Mouse (Mus musculus) thymus, postnatal 14 days (tissue): ENCODE data around the gene Lrrc75a.

Source experiments
- DNase-seq: peaks from one replicate; pipeline ENCODE4 v3.0.0; 2021

The Lrrc75a gene

GRCm38 (mm10) chr11:62587034-62587433 is 61.3 kb downstream of the Lrrc75a start:
- no peak for DNase-seq

DNA sequence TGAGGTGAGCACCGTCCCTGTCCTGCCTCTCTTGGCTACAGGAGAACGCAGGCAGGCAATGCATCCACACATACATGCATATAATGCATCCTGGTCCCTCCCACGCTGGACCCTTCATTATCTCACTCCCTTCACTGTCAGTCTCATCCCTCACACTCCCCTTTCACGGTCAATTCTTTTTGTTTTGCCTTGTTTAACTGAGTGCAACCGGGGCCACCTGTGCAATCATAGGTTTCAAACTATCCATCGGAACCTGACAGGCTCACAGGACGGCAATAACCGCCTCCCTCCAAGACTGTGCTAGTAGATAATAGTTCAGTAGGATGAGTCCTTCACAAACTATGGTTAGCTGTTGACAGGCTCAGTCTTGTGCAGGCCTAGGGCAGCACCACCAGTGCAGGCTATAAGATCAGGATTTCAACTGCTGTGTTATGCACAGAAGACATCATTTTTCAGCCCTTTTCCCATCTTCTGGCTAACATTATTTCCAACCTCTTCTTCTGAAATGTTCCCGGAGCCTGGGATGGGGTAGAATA is 63.6 kb downstream of the Lrrc75a start:
- DNase-seq, result no peak

GRCm38 (mm10) chr11:62583031-62583430 is 65.3 kb downstream of the Lrrc75a start:
- DNase-seq, result no peak

DNA sequence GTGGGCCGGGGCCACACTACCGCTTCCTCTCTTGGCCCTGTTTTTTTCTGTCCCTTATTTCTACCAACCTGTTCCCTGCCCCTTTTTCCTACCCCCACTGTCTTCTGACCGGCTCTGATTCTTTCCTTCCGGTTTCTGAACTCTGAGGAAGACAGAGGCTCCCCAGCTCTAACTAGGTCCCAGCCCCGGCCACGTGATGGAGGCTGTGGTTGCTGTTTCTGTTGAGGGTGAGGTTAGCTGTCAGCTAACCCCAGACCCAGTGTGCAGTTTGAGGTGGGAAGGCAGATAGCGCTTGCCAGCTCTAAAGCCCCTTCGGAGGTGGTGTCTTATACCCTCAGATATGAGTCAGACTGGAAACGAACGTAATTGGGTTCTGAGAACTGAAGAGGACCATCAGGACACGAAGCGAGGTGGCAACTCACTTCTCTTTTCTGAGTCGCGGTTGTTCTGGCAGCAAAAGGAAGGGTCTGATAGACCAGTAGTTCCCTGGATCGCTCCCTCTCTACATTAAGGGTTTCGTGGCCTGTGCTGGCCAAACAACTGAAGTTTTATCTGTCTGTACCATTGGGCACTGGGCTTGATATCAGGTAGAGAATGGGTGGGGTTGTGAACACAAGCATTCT is 71.7 kb downstream of the Lrrc75a start:
- peak; percentile 86 for DNase-seq

- DNase-seq, result peak; percentile 51
These were observed 72.5 kb downstream of the Lrrc75a start for GRCm38 (mm10) chr11:62575659-62576438.

GRCm38 (mm10) chr11:62575297-62575658 is 73.0 kb downstream of the Lrrc75a start:
- DNase-seq, result peak; percentile 90

DNA sequence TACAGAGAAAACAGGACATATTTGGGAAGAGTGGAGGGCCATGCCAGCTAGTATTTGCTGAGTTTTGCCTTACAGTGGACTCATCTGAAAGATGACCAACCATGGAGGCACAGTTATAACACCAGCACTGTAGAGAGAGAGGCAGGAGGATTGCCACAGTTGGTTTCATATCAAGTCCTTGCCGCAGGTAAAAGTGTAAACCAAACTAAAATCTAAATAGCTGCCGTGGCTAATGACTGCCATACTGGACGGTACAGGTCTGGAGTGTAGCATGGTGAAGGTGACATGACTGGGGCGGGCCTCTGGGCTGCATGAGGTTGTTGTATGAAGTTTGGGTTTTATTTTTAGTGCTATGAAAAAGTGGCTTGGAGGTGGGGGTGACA is 73.6 kb downstream of the Lrrc75a start:
- DNase-seq, result no peak

GRCm38 (mm10) chr11:62573959-62574702 is 74.2 kb downstream of the Lrrc75a start, which contains the start of gene Trpv2:
Gene Trpv2 (plus strand): TSS chr11:62574486.
- peak; percentile 90 for DNase-seq

DNA sequence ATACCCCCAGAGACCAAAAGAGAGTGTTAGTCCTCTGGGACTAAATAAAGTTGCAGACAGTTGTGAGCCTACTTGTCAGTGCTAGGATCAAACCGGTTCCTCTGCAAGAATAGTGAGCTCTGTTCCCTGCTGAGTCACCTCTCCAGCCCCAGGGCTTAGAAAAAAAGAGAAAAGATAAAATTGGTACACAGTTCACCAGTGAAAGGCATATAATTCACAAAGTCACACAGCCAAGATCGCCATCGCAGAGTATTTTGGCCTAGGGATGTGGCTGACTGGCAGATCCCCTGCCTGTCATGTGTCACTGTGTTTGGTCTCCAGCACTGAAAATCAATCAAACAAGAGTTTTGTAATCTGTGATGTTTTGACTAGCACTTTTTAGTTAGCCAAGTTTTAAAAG is 80.0 kb downstream of the Lrrc75a start:
- no peak for DNase-seq

DNA sequence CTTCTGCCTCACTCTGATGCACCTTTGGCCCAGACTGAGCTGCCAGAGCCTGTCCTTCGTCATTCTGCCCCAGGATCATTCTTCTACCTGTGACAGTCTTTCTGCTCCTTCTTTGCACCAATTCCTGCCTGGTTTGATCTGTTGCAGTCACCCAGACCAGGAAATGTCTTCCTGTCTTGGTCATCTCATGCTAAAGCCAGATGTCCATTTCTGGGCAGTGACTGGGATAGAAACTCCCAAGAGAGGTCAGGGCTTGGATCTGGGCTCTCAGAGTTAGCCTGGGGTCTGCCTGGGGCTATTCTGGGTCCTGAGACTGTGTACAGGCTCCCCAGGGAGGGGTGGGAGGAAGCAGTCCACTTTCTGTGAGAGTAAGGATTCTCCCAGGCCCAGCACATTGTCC is 82.1 kb downstream of the Lrrc75a start:
- DNase-seq, result no peak

DNA sequence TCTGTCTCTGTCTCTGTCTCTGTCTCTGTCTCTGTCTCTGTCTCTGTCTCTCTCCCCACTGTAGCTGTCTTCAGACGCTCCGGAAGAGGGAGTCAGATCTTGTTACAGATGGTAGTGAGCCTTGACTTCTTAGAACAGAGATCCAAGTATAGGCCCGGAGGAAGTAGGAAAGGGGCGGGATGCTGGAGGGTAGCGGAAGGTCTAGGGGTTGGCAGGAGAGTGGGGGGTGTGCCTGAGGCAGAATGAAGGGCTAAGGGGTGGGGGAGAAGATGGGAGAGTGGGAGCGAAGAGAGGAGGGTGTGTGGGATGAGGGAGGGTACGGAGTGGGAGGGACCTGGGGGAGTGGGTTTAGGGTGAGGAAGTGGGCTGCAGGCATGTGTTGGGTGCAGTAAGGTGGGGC is 82.6 kb downstream of the Lrrc75a start:
- no peak for DNase-seq

DNA sequence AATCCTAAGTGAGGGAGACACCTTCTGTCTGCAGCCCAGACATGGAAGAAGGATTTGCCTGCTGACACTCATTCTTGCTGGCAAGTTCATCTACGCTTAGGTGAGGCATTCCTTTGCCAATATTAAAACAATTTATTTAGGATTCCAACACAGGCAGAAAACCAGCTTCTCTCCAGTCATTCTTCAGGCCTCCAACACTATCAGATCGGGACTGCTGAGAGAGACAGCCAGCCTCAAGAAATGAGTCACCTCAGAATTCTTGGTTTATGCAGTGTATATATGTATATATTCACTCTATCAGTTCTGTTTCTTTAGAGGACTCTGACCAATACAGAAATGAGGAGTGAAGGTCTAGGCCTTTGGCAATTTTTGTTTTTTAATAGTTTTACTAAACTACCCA is 84.7 kb downstream of the Lrrc75a start:
- no peak for DNase-seq

DNA sequence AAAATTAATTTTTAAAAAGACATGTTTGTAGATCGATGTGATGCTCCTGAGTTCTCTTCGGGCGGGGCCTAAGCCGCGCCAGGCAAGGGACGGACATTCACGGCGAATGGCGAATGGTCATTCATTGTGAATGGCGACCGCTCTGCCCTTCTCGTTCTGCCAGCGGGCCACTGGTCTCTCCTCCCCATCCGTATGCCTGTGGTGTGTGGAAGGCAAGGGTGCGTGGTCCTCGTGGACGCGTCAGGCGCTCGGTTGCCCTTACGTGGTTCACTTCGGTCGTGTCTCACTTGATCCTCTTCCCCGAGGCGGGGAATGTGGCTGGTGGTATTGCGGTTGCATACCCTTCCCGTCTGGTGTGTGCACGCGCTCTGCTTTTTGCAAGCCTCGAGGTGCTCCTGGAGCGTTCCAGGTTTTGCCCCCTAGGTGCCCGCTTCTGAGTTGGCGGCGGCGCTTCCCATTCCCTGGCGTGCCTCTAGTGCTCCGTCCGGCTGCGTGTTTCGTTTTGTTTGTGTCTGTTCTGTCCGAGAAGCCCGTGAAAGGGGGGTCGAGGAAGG is 87.8 kb downstream of the Lrrc75a start:
- DNase-seq, result peak; percentile 23

DNA sequence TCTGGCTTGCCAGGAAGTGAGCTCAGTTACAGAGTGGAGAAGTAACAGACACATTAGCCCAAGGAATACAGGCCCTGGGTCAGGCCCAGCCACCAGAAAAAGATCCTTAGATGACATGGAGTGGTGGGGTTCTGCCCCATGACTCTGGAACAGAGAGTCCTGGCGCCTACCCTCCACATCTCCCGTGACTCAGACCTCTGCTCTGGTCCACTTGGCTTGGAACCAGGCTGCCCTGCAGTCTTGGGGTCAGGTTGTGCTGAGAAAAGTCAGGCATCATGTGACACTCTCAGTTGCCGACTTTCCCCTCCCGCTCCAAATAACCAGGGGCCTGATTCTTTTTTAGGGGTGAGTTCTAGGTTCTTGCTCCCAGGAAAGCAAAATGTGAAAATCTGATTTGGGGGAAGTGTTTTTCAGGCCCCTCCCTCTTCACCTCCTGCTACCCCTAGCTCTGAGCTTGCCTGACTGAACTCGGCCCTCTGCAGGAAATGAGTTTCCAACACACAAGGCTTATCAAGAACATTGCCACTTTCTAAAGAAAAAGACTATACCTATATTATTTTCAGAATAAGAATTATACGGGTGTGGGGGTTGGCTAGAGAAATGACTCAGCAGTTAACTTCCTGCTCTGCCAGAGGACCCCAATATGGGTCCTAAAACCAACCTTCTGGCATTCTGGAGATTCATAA is 89.2 kb downstream of the Lrrc75a start:
- DNase-seq, result peak; percentile 28

GRCm38 (mm10) chr11:62558152-62558551 is 90.2 kb downstream of the Lrrc75a start:
- DNase-seq, result no peak

DNA sequence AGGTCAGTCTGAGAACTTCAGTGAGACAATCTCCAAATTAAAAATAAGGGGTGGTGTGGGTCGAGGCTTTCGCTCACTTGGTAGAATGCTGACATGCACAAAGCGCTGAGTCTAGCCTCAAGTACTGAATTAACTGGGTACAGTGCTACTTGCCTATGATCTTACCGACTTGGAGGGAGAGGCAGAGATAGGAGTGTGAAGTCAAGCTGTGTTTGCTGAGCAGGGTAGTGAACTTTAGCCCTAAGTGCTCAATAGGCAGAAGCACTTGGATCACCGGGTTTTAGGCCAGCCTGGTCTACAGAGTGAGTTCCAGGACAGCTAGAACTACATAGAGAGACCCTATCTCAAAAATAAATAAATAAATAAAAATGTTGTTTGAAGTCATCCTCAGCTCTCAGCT is 91.1 kb downstream of the Lrrc75a start:
- no peak for DNase-seq

DNA sequence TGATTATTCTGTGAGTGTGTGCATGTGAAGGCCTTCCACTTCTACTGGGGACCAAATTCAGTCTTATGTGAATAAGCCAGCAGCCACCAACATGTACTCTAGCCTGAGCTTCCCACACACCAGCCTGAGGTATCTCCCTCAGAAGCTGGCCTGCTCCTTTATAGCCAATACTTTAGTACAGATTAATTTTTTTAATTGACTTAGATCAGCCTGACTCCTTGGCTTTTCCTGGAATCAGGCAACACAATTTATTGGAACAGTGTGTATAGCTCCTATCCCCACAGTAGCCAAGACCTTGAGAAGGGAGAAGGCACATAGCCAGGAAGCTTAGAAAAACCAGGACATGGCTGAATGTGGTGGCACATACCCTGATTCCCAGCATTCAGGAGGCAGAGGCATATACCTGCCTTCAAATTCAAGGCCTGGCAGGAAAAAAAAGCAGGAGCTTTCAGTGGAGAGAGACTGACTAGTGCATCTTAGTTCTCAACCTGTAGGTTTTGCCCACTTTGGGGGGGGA is 92.4 kb downstream of the Lrrc75a start:
- no peak for DNase-seq

- no peak for DNase-seq
These were observed 93.3 kb downstream of the Lrrc75a start for GRCm38 (mm10) chr11:62554934-62555517.
